Mouse (Mus musculus): ENCODE measurements around the gene Heg1.

The Heg1 gene

GRCm38 (mm10) chr16:33676347-33677312 is 7.5 kb upstream of the Heg1 start:
- no peak for DNase-seq (ENCODE audit: low read depth, low spot score)

- no peak for DNase-seq (ENCODE audit: low read depth, low spot score)
Measured at GRCm38 (mm10) chr16:33677313-33677690, 6.9 kb upstream of the Heg1 start.

GRCm38 (mm10) chr16:33677901-33678300 is 6.3 kb upstream of the Heg1 start:
- no peak for DNase-seq (ENCODE audit: low read depth, low spot score)

- DNase-seq (ENCODE audit: low read depth, low spot score): no peak
Measured at GRCm38 (mm10) chr16:33680271-33680670, 3.9 kb upstream of the Heg1 start.

GRCm38 (mm10) chr16:33680816-33681215 is 3.4 kb upstream of the Heg1 start:
- DNase-seq (ENCODE audit: low read depth, low spot score): no peak

GRCm38 (mm10) chr16:33681661-33682060 is 2.5 kb upstream of the Heg1 start:
- DNase-seq (ENCODE audit: low read depth, low spot score): no peak

- DNase-seq (ENCODE audit: low read depth, low spot score): no peak
Measured at GRCm38 (mm10) chr16:33682651-33683050, 1.5 kb upstream of the Heg1 start.

GRCm38 (mm10) chr16:33683206-33684161 is 686 bp upstream of the Heg1 start:
- DNase-seq (ENCODE audit: low read depth, low spot score): peak; percentile 69

GRCm38 (mm10) chr16:33684703-33685701 is 832 bp downstream of the Heg1 start:
- peak; percentile 53 for DNase-seq (ENCODE audit: low read depth, low spot score)

- DNase-seq (ENCODE audit: low read depth, low spot score): no peak
Measured at GRCm38 (mm10) chr16:33686056-33686455, 1.9 kb downstream of the Heg1 start.

GRCm38 (mm10) chr16:33687724-33688123 is 3.6 kb downstream of the Heg1 start:
- DNase-seq (ENCODE audit: low read depth, low spot score): peak; percentile 71

- DNase-seq (ENCODE audit: low read depth, low spot score): peak; percentile 40
Measured at GRCm38 (mm10) chr16:33690975-33691747, 7.0 kb downstream of the Heg1 start.

GRCm38 (mm10) chr16:33693553-33693952 is 9.4 kb downstream of the Heg1 start:
- no peak for DNase-seq (ENCODE audit: low read depth, low spot score)

GRCm38 (mm10) chr16:33696811-33697575 is 12.8 kb downstream of the Heg1 start:
- no peak for DNase-seq (ENCODE audit: low read depth, low spot score)

- no peak for DNase-seq (ENCODE audit: low read depth, low spot score)
Measured at GRCm38 (mm10) chr16:33697576-33698276, 13.6 kb downstream of the Heg1 start.

GRCm38 (mm10) chr16:33698277-33698790 is 14.2 kb downstream of the Heg1 start:
- peak; percentile 51 for DNase-seq (ENCODE audit: low read depth, low spot score)

- DNase-seq (ENCODE audit: low read depth, low spot score): no peak
Measured at GRCm38 (mm10) chr16:33700584-33700983, 16.4 kb downstream of the Heg1 start.

- DNase-seq (ENCODE audit: low read depth, low spot score): no peak
Measured at GRCm38 (mm10) chr16:33701872-33702271, 17.7 kb downstream of the Heg1 start.
